Mouse (Mus musculus) thymus, postnatal 25 days (tissue): ENCODE data around the gene Olfr1174-ps.

Source experiments
- DNase-seq: peaks from one replicate; pipeline ENCODE4 v3.0.0; 2022

Olfr1174-ps gene

GRCm38 (mm10) chr2:88315035-88315434 is at the start of gene Olfr1174-ps:
Gene Olfr1174-ps (minus strand): TSS chr2:88315135.
- DNase-seq, result no peak

- DNase-seq, result no peak
Measured at GRCm38 (mm10) chr2:88356304-88356703, 41.4 kb upstream of the Olfr1174-ps start.

- DNase-seq, result no peak
Measured at GRCm38 (mm10) chr2:88346392-88346791, 31.5 kb upstream of the Olfr1174-ps start, which contains the start of gene Olfr1177-ps. Gene Olfr1177-ps (minus strand): TSS chr2:88346492.

- no peak for DNase-seq
Measured at GRCm38 (mm10) chr2:88336421-88336820, 21.5 kb upstream of the Olfr1174-ps start, which contains the start of gene Olfr1176. Gene Olfr1176 (plus strand): TSS chr2:88336721.

GRCm38 (mm10) chr2:88327115-88327514 is 12.2 kb upstream of the Olfr1174-ps start, which contains the start of gene Olfr1175-ps:
Gene Olfr1175-ps (minus strand): TSS chr2:88327215.
- DNase-seq, result no peak

- DNase-seq, result no peak
Measured at GRCm38 (mm10) chr2:88279775-88280174, 35.2 kb downstream of the Olfr1174-ps start, which contains the start of gene Olfr1173. Gene Olfr1173 (minus strand): TSS chr2:88279875.
